Mouse (Mus musculus): Measurements from ENCODE around the gene Nfyb. TPM values are rescaled to one million over a fixed set of nuclear protein-coding genes. Genes with fewer than 3 reads are reported as not detected.

Gene Nfyb
- polyA plus RNA-seq, 1 experiment from 2014 or later: 28.2 TPM

DNA sequence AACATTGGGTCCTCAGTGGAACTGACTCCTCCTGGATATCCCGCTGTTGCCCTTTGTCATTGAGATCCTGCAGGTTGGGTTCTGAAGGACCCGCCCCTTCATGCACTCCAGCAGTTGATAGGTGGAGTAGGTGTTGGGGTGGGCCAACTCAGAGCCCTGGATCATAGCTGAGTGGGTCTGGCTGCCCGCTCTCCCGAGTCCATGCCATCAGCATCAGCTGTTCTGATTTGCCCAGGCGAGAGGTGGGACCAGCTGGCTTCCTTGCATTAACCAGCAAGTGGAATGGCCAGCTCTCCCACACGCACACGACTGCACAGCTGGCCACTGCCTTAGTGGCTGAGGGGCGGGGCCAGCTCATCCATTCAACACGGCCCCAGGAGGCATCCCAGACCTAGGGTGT lies 5.0 kb upstream of the Nfyb start:
- no peak for ATAC-seq (ENCODE audit: insufficient number of reproducible peaks, insufficient read depth, low FRiP score, low read depth)
- no peaks in the 10 kb centered on the region for H3K9me3 ChIP-seq (ENCODE audit: control insufficient read depth, low read length)
- no peak overlapping the region for H3K27ac ChIP-seq (replicated peaks in 1 of 2; ENCODE audit: control insufficient read depth in 1 of 2, insufficient read depth in 1 of 2, low read depth in 2 of 2, low read length in 2 of 2)
- no peaks in the 10 kb centered on the region for H3K36me3 ChIP-seq (ENCODE audit: control insufficient read depth, insufficient read depth, low read length)
- no peak overlapping the region for H3K4me3 ChIP-seq (ENCODE audit: control insufficient read depth in 1 of 2, insufficient read depth in 1 of 2, low read depth in 1 of 2, low read length in 2 of 2)
- no peaks in the 10 kb centered on the region for H3K27me3 ChIP-seq (ENCODE audit: control insufficient read depth, insufficient read depth, low read length)
- no peak overlapping the region for H3K4me2 ChIP-seq (ENCODE audit: low read length)
- H3K9ac ChIP-seq (ENCODE audit: low read length): no peak overlapping the region
- 22% methylated on average over 9 of the region's 9 CpGs for WGBS
- peaks cover 3 to 4% of the 10 kb centered on the region in 2 experiments; a peak in 3 of 4 replicates for H3K4me1 ChIP-seq (ENCODE audit: control insufficient read depth in 2 of 2, insufficient read depth in 2 of 2, low read length in 2 of 2)

- peak overlapping the region; percentile 69 to 98 for H3K4me3 ChIP-seq (ENCODE audit: control insufficient read depth in 1 of 2, insufficient read depth in 1 of 2, low read depth in 1 of 2, low read length in 2 of 2)
- under 1% methylated on average over 31 of the region's 48 CpGs for WGBS
- peaks cover 8 to 27% of the 10 kb centered on the region in 2 experiments for H3K4me1 ChIP-seq (ENCODE audit: control insufficient read depth in 2 of 2, insufficient read depth in 2 of 2, low read length in 2 of 2)
- H3K36me3 ChIP-seq (ENCODE audit: control insufficient read depth, insufficient read depth, low read length): peaks cover 35% of the 10 kb centered on the region
- H3K9ac ChIP-seq (ENCODE audit: low read length): peak overlapping the region; percentile 96
- no peaks in the 10 kb centered on the region for H3K9me3 ChIP-seq (ENCODE audit: control insufficient read depth, low read length)
- peak overlapping the region; percentile 68 for H3K4me2 ChIP-seq (ENCODE audit: low read length)
- peak overlapping the region; percentile 97 to 100 for H3K27ac ChIP-seq (replicated peaks in 1 of 2; ENCODE audit: control insufficient read depth in 1 of 2, insufficient read depth in 1 of 2, low read depth in 2 of 2, low read length in 2 of 2)
- peak; percentile 44 for ATAC-seq (ENCODE audit: insufficient number of reproducible peaks, insufficient read depth, low FRiP score, low read depth)
- no peaks in the 10 kb centered on the region for H3K27me3 ChIP-seq (ENCODE audit: control insufficient read depth, insufficient read depth, low read length)
These were observed 925 bp downstream of the Nfyb start for GRCm38 (mm10) chr10:82762756-82763681.

DNA sequence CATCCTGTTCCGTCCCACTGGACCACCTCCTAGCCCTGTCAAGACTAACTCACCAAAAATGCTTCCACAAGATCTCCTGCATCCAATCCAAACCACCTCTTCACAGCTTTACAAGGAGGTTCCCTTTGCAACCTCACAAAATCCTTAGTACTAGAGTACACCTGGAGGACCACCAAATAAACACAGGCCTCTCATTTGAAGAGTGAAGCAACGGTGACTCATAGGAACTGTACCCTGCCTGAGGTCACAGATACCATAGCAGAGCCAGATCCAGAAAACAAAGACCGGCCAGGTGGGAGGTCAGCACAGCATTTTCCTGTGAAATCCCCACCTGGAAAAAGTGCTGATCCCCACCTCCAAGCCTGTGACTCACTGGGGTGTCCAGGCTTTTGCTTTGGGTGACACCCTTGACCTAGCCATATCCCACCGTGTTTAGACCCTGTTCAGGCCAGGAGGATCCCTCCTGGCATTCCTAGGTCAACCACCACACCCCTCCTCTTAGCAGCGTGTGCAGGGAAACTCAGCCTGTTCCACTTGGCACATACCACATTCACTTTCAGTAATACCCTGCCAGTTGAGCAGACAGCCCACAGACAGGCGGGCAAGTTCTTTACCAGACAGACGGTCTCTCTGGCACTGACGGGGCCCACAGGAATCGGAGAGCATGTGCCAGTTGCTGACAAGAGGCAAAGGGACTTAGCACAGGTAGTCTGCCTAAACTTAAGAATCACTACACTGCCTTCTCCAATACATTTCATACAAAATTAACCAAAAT lies 2.7 kb downstream of the Nfyb start:
- WGBS: 77% methylated on average over 9 of the region's 9 CpGs
- H3K4me3 ChIP-seq (ENCODE audit: control insufficient read depth in 1 of 2, insufficient read depth in 1 of 2, low read depth in 1 of 2, low read length in 2 of 2): no peak overlapping the region
- H3K9me3 ChIP-seq (ENCODE audit: control insufficient read depth, low read length): no peaks in the 10 kb centered on the region
- peaks cover 8 to 27% of the 10 kb centered on the region in 2 experiments for H3K4me1 ChIP-seq (ENCODE audit: control insufficient read depth in 2 of 2, insufficient read depth in 2 of 2, low read length in 2 of 2)
- peaks cover 53% of the 10 kb centered on the region for H3K36me3 ChIP-seq (ENCODE audit: control insufficient read depth, insufficient read depth, low read length)
- no peak overlapping the region for H3K4me2 ChIP-seq (ENCODE audit: low read length)
- H3K27me3 ChIP-seq (ENCODE audit: control insufficient read depth, insufficient read depth, low read length): no peaks in the 10 kb centered on the region
- no peak overlapping the region for H3K27ac ChIP-seq (replicated peaks in 1 of 2; ENCODE audit: control insufficient read depth in 1 of 2, insufficient read depth in 1 of 2, low read depth in 2 of 2, low read length in 2 of 2)
- ATAC-seq (ENCODE audit: insufficient number of reproducible peaks, insufficient read depth, low FRiP score, low read depth): no peak
- H3K9ac ChIP-seq (ENCODE audit: low read length): no peak overlapping the region

DNA sequence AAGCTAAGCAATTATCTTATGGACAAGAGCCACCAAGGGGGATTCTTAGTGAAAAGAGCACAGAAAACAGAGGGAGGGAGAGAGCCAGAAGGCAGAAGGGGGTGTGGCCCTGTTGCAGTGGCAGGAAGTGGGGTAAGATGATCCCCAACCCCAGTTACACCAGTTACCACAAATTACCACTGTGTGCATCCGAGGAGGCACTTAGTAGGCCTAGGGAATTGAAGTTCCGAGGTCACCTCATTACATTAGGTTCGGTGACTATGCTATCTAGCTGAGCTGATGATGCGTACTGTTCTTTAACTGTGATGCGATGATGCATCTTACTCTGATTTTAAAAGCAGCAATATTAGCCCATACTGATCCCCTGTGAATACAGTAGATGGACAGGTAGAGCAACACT lies 4.2 kb downstream of the Nfyb start:
- H3K4me2 ChIP-seq (ENCODE audit: low read length): no peak overlapping the region
- H3K9ac ChIP-seq (ENCODE audit: low read length): no peak overlapping the region
- ATAC-seq (ENCODE audit: insufficient number of reproducible peaks, insufficient read depth, low FRiP score, low read depth): no peak
- H3K4me1 ChIP-seq (ENCODE audit: control insufficient read depth in 2 of 2, insufficient read depth in 2 of 2, low read length in 2 of 2): peaks cover 8 to 27% of the 10 kb centered on the region in 2 experiments
- WGBS: 96% methylated on average over 5 of the region's 5 CpGs
- peaks cover 67% of the 10 kb centered on the region for H3K36me3 ChIP-seq (ENCODE audit: control insufficient read depth, insufficient read depth, low read length)
- no peaks in the 10 kb centered on the region for H3K27me3 ChIP-seq (ENCODE audit: control insufficient read depth, insufficient read depth, low read length)
- H3K4me3 ChIP-seq (ENCODE audit: control insufficient read depth in 1 of 2, insufficient read depth in 1 of 2, low read depth in 1 of 2, low read length in 2 of 2): no peak overlapping the region
- no peak overlapping the region for H3K27ac ChIP-seq (replicated peaks in 1 of 2; ENCODE audit: control insufficient read depth in 1 of 2, insufficient read depth in 1 of 2, low read depth in 2 of 2, low read length in 2 of 2)
- H3K9me3 ChIP-seq (ENCODE audit: control insufficient read depth, low read length): no peaks in the 10 kb centered on the region

DNA sequence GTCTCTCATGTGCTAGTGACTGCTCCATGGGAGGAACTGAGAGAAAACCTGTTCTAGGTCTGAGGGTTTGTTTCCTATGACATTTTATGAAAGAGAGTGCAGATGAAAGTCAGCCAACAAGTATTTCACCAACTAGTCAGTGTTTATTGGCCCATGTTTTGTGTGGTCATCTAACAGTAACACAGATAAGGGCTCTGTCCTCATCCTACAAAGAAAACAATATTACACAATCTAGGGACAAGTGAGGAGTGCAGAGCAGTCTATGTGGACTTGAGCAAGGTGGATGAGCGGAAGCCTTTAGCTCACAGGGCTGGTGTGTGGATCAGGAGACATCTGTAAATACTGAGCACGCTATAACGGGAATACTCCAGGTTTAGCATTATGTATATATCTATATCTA lies 5.1 kb downstream of the Nfyb start:
- Histone ChIP-seq H3K9me3 (ENCODE audit: control insufficient read depth, low read length) (no peaks in the 10 kb centered on the region), H3K4me2 (ENCODE audit: low read length) (no peak overlapping the region), H3K27ac (replicated peaks in 1 of 2; ENCODE audit: control insufficient read depth in 1 of 2, insufficient read depth in 1 of 2, low read depth in 2 of 2, low read length in 2 of 2) (no peak overlapping the region), H3K27me3 (ENCODE audit: control insufficient read depth, insufficient read depth, low read length) (no peaks in the 10 kb centered on the region), H3K4me1 (ENCODE audit: control insufficient read depth in 2 of 2, insufficient read depth in 2 of 2, low read length in 2 of 2) (peaks cover 5 to 23% of the 10 kb centered on the region in 2 experiments), H3K9ac (ENCODE audit: low read length) (no peak overlapping the region), H3K36me3 (ENCODE audit: control insufficient read depth, insufficient read depth, low read length) (peaks cover 75% of the 10 kb centered on the region), H3K4me3 (ENCODE audit: control insufficient read depth in 1 of 2, insufficient read depth in 1 of 2, low read depth in 1 of 2, low read length in 2 of 2) (no peak overlapping the region)
- ATAC-seq (ENCODE audit: insufficient number of reproducible peaks, insufficient read depth, low FRiP score, low read depth): no peak
- 95% methylated on average over 3 of the region's 3 CpGs for WGBS

- peaks cover 81% of the 10 kb centered on the region for H3K36me3 ChIP-seq (ENCODE audit: control insufficient read depth, insufficient read depth, low read length)
- H3K4me2 ChIP-seq (ENCODE audit: low read length): no peak overlapping the region
- no peaks in the 10 kb centered on the region for H3K9me3 ChIP-seq (ENCODE audit: control insufficient read depth, low read length)
- H3K4me1 ChIP-seq (ENCODE audit: control insufficient read depth in 2 of 2, insufficient read depth in 2 of 2, low read length in 2 of 2): peaks cover 5 to 23% of the 10 kb centered on the region in 2 experiments
- no peaks in the 10 kb centered on the region for H3K27me3 ChIP-seq (ENCODE audit: control insufficient read depth, insufficient read depth, low read length)
- WGBS: 71% methylated on average over 6 of the region's 6 CpGs
- no peak overlapping the region for H3K4me3 ChIP-seq (ENCODE audit: control insufficient read depth in 1 of 2, insufficient read depth in 1 of 2, low read depth in 1 of 2, low read length in 2 of 2)
- no peak overlapping the region for H3K9ac ChIP-seq (ENCODE audit: low read length)
- H3K27ac ChIP-seq (replicated peaks in 1 of 2; ENCODE audit: control insufficient read depth in 1 of 2, insufficient read depth in 1 of 2, low read depth in 2 of 2, low read length in 2 of 2): no peak overlapping the region
- no peak for ATAC-seq (ENCODE audit: insufficient number of reproducible peaks, insufficient read depth, low FRiP score, low read depth)
These were observed 5.6 kb downstream of the Nfyb start for GRCm38 (mm10) chr10:82758368-82758767.

DNA sequence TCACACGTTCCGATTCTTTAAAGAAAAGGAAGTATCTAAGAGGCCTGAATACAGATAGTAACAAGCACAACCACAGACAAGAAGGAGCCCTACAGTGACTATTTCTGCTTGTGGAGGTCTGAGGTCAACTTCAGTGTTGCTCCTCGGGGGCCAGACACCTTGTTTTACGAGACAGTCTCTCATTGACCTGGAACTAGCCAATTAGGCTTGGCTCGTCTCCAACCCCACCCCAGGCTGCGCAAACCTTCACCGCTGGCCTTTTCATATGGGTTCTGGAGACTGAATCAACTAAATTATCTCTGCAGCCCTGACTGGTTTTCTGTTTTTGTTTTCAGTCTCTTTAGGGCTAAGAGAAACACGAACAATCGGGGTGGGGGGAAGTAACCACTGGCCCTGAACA lies 6.6 kb downstream of the Nfyb start:
- Histone ChIP-seq H3K4me2 (ENCODE audit: low read length) (no peak overlapping the region), H3K4me1 (ENCODE audit: control insufficient read depth in 2 of 2, insufficient read depth in 2 of 2, low read length in 2 of 2) (peaks cover 5 to 19% of the 10 kb centered on the region in 2 experiments), H3K4me3 (ENCODE audit: control insufficient read depth in 1 of 2, insufficient read depth in 1 of 2, low read depth in 1 of 2, low read length in 2 of 2) (no peak overlapping the region), H3K36me3 (ENCODE audit: control insufficient read depth, insufficient read depth, low read length) (peaks cover 91% of the 10 kb centered on the region), H3K27me3 (ENCODE audit: control insufficient read depth, insufficient read depth, low read length) (no peaks in the 10 kb centered on the region), H3K9me3 (ENCODE audit: control insufficient read depth, low read length) (no peaks in the 10 kb centered on the region), H3K27ac (replicated peaks in 1 of 2; ENCODE audit: control insufficient read depth in 1 of 2, insufficient read depth in 1 of 2, low read depth in 2 of 2, low read length in 2 of 2) (no peak overlapping the region), H3K9ac (ENCODE audit: low read length) (no peak overlapping the region)
- 81% methylated on average over 9 of the region's 9 CpGs for WGBS
- ATAC-seq (ENCODE audit: insufficient number of reproducible peaks, insufficient read depth, low FRiP score, low read depth): no peak

Measured in heart, embryonic 14.5 days (tissue).